Mouse (Mus musculus): ENCODE data around the gene Aga.
A peak's percentile ranks its signal among the peaks of the same experiment; 100 is the strongest.
"Not testable (repeated sequence)": the region's sequence is repeated elsewhere in the genome, so short reads cannot be mapped to it uniquely, and the experiment has no call there.

Aga gene

DNA sequence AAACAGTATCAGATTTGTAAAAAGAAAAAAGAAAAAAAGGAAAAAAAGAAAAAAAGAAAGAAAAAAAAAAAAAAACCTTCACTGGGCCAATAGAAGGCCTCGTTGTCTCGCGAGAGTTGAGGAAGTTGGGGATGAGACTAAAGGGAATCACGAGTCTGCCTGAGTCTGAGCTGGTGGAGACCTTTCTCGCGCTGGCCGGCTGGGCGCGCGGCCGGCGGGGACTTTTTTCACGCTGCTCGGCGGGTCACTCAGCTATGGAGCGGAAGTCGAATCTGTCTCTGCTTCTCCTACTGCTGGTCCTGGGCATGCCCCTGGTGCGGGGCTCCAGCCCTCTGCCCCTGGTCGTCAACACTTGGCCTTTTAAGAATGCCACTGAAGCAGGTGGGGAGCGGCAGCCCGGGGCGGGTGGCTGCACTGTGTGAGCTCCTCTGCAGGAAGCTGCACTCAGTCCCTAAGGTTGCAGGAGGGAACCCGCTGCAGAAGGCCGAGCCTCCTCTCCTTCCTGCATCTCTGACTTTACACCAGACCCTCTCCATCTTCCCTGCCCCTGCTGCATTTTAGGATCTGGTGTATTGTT is at the start of gene Aga:
Gene Aga (plus strand): TSS at position 177 of the 577 bp plus-strand sequence.
- peak; percentile 36 for DNase-seq (ENCODE audit: low spot score)

DNA sequence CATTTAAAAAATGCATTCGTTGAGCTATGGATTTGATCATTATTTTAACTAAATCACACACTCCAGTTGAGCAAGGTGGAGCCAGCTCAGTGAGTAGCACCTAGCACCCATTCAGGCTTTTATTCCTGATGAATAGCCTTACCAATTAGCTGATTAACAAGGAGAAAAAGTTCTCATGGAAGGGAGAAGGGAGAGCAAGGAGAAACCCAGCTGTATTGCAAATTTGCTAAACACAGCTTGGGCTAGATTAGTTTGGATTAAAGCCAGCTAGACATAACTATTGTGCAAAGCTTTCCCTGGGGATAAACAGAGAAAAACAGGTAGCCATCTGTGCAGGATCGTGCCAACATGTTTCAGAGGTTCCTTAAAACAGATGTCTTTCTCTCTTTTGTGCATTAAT is 22.5 kb upstream of the Aga start:
- DNase-seq (ENCODE audit: low spot score), result no peak

DNA sequence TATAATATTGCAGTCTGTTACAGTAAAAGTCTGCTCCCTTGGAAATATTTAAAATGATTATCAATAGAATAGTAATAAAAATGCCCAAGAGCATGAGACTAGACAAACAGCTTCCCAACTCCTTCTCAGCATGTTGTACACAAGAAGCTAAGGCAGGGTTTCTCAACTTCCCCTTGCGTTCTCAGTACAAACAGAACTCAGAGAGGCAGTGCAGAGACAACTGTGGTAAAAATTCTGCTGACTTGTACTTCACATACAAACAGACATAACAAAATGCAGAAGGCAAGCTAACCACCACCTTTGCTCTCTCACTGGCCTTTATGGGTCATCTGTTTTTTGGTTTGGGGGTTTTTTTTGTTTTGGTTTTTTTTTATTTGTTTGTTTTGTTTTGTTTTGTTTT is 15.3 kb upstream of the Aga start:
- no peak for DNase-seq (ENCODE audit: low spot score)

DNA sequence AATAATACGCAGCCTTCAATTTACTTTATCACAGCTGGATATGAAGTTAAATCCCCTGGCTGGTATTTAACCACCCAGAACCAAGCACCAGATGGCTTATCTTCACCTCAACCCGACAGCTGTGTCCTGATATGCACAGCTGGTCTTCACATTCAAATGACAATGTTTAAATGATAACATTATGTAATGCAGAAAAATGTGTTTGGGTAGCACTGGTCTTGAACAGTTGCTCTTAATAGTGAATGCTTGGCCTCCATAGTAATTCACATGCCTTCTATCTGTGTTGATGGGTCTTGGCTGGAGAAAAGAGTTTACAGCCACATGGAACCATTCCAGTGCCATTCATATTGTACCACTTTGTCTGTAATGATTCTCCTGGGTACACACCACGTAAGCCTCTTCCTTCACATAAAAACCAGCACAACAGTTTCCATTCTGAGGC is 14.6 kb upstream of the Aga start:
- DNase-seq (ENCODE audit: low spot score), result no peak

DNA sequence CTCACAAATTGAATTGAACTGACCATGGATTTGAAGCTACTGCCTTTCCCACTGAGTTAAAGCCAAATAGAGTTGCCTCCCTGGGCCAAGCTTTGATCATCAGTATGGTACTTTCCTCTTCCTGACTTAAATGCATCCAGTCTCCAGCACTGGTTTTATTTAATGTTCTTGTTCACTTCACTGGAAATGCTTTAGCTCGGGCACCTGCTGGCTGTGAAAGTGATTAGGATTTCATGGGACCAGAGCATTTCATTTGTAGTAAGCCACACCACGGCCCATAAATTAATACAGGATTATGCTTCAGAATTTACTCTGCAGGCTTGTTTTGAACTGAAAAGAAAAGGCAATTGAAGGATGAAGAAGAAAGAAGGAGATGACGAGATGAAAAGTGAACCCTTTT is 26.5 kb downstream of the Aga start:
- not testable (repeated sequence) for DNase-seq (ENCODE audit: low spot score)

DNA sequence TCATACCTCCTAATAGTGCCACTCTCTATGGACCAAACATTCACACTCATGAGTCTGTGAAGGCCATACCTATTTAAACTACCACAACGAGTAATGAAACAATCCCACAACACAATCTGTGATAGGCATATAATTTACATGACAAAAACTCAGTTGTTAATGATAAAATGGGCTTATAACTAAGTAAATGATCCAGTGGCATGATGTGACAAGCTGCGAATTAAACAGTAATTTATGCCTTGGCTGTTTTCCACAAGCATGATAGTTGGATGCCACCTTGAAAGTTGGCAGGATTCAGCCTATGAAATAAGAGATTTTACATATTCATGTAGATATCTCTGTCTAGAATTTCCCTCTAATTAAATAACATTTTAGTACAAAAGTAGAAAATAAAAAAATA is 28.1 kb downstream of the Aga start:
- no peak for DNase-seq (ENCODE audit: low spot score)

DNA sequence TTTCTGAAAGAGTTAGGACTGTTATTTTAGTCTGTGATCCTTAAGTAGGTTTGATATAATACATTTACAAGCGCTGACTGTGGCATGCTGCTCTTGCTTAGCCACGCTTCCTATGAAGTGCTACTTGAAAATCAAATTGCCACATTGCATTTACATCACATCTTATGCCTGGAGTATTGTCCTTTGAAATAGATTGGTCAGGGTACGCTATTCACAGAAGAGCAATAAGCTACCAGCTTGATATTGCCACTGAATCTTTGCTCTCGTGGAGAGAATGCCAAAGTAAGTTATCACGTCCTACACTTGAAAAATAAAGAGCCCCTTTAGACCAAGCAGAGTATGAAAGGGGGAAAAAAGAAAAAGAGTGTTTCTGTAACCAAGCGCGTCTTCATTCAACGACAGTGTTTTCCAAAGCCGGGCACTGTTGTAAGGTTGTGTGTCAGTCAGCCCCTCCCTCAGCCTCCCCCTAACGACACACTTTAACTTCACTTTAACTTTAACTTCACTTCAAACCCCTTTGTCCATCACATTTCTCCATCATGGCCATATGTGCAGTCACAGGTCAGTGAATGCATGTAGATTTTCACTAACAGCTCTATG is 51.0 kb downstream of the Aga start:
- no peak for DNase-seq (ENCODE audit: low spot score)

DNA sequence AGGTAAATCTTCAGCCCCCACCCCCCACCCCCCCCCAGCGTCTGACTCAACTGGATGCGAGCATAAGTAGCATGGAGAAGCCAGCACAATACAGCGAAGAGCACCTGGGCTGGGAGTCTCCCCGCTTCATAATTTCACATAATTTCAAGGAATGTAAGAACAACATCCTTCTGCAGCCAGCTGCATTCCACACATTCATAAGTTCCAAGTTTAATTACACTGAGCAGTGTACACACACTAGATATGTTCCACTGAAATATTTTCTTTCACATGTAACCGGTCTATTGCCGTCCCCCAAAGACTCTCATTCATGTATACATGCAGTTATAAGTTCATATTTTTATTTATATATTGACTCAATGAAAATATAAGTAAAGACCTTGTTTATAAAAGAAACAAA is 54.7 kb downstream of the Aga start:
- DNase-seq (ENCODE audit: low spot score), result no peak

Measured in urinary bladder, postnatal 10 days (tissue).